Mouse (Mus musculus): Measurements from ENCODE around the gene Tead2. TPM values are rescaled to one million over a fixed set of nuclear protein-coding genes. Genes with fewer than 3 reads are reported as not detected.
"Not testable (repeated sequence)": the region's sequence is repeated elsewhere in the genome, so short reads cannot be mapped to it uniquely, and the experiment has no call there.

Tead2 gene
- total RNA-seq, 2 experiments from 2014 or later, result not detected

DNA sequence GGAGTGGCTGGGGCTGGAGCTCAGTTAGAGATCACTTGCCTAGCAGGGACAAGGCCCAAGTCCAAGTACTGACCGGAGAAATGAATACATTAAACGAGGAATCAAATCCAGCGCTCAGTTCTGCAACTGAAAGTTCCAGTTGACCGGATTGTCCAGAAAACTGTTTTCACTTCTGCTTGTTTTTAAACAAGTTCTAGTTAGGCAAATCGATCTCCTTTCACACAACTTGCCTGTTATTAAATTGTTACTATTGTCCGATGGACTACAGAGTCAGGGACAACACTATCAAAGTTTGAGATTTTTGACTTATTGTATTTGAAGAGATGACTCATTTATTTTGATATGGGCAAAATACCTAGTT is 25.8 kb downstream of the Tead2 start:
- ATAC-seq (replicated peaks; ENCODE audit: poor library complexity, severe bottlenecking), result no peak

DNA sequence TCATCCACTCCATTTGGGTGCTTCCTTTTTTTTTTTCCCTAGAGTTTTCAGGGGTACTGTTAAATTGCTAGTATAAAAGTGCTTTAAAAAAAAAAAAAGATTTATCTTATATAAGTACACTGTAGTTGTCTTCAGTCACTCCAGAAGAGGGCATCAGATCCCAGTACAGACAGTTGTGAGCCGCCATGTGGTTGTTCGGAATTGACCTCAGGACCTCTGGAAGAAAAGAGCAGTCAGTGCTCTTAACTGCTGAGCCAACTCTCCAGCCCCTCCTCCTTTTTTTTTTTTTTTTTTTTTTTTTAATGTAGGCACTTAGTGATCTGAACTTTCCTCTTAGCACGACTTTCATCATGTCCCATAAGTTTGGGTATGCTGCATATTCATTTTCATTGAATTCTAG is 32.1 kb downstream of the Tead2 start:
- no peak for ATAC-seq (replicated peaks; ENCODE audit: poor library complexity, severe bottlenecking)

DNA sequence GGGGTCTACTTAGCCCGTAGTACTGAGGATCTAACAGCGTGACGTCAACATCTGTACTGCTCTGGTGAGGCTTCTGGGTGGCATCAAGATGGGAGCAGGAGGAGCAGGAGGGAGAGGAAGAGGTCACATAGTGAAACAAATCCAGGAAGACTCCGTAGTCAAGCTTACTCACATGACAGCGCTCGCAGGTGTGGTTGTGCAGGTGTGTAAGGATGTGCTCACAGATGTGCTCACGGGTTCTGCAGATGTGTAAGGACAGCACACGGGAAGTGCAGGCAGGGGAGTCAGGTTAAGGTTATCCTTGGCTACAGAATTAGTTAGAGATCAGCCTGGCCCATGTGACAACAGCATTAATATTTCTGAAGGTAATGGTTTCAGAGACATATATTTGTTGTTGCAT is 38.3 kb downstream of the Tead2 start:
- no peak for ATAC-seq (replicated peaks; ENCODE audit: poor library complexity, severe bottlenecking)

DNA sequence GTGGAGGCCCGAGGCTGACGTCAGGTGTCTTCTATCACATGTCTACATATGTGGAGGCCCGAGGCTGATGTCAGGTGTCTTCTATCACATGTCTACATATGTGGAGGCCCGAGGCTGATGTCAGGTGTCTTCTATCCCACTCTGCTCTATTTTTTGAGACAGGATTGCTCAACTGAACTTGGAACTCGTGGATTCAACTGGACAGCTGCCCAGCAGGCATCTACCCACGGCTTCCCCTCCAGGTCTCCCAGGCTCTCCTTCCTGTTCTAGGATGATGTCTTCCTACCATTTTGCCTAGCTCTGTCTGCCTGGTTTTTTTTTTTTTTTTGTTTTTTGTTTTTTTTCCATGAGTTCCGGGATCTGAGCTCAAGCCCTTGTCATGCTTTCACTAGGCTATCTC is 40.3 kb downstream of the Tead2 start:
- not testable (repeated sequence) for ATAC-seq (replicated peaks; ENCODE audit: poor library complexity, severe bottlenecking)

DNA sequence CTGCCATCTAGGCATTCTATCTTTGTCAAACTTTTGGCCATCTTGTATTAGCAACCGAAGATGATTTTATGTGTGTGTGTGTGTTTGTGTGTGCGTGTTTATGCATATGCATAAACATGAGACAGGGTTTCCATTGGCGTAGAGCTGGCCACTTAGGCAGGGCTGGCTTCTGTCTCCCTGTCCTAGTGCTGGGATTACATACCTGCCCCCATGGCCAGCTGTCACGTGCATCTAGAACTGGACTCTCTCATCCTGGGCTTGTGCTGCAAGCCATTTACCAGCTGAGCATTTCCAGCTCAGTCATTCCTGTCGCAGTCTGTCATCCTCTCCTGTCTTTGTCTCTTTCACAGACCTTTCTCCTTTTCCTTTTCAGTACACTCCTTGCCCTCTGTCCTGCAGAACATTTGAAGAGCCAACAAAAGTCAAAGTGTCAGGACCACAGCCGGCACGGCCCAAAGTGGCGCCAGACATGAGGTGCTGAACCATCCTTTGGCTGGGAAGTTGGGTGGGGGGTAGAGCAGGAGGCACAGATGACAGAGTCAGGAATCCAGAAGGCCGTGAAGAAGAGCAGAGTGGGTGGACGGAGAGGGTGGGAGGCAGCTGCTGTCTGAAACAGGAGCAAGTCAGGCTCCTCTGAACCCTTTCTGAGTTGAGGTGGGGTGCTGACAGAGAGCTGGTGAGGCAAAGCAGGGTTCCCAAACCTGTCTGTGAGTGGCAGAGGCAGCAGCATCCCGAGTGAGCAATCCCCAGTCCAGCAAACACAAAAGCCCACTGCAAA is 41.7 kb downstream of the Tead2 start:
- ATAC-seq (replicated peaks; ENCODE audit: poor library complexity, severe bottlenecking), result no peak

DNA sequence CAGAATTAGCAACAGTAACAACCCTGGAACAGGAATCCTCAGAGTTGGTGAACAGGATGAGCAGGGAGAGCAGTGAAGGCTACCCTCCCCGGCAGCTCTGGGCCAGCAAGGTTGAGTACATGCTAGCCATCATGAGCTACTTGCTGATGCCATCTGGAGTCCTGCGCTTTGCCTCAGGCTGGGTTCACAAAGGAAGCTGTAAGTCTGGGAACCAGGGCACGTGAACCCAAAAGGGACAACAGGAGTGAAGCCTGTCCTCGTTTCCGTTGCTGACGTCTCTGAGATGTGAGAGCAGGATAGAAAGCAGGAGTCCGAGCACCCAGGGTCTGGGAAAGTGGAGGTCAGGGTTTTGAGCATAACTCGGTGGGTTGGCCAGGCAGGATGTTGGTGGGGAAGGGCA is 43.7 kb downstream of the Tead2 start:
- no peak for ATAC-seq (replicated peaks; ENCODE audit: poor library complexity, severe bottlenecking)

DNA sequence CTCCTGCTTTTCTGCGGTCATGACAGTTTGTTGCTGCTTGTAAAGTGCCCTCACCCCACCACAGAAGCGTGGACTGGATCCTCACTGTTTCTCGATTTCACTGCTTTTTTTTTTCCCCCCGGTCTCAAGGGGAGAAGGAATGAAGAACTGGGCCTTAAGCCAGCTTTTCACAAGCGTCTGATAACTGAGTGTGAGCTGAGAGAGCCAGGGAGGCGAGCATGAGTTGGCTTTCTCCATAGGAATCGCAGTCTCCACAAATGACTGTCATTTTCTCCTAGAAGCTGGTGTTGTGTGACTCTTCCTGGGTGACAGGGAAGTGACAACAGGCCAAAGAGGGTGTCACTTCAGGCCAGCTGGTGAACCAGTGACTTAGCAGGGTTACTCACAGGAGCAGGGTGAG is 46.7 kb downstream of the Tead2 start:
- no peak for ATAC-seq (replicated peaks; ENCODE audit: poor library complexity, severe bottlenecking)

DNA sequence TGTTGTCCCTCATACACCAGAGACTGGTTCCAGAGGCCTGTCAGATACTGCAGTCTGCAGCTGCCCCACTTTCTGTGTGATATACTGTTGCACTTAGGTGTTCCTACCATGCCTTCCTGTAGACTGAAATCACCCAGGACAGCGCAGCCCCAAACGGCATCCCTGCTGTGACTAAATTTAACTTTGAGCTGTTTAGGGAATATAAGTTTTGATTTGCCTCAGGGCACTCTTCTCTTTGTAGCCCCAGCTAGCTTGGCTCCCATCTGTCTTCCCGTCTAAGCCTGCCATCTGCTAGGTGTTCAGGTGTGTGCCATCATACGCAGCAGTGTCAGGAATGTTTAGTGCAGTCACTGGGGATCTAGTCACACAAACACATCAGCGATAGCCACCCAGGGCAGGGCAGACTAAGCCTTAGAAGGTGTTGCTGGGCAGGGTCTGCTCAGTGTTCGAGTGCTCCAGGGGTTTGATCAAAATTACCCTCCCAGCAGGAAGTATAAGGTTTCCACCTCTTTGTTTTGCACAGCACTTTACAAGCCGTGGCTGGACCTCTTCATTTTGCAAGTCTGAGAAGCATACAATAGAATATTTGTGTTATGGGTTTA is 47.6 kb downstream of the Tead2 start:
- ATAC-seq (replicated peaks; ENCODE audit: poor library complexity, severe bottlenecking), result no peak

DNA sequence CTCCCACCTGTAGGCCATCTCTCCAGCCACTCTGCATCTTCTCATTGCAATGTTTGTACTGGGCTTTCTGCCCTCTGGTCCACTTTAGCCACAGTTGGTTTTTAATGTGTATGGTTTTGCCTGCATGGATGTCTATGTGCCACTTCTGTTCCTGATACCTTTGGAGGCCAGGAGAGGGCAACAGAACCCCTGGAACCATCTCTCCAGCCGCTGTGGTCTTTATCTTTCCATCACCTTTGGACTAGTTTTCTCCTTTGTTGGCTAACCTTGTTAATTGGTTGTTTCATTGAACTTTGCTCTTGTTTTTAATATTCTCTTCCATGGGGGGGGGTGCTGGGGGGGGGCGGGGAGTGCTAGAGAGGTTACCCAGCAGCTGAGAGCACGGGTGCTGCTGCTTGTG is 48.8 kb downstream of the Tead2 start:
- no peak for ATAC-seq (replicated peaks; ENCODE audit: poor library complexity, severe bottlenecking)

DNA sequence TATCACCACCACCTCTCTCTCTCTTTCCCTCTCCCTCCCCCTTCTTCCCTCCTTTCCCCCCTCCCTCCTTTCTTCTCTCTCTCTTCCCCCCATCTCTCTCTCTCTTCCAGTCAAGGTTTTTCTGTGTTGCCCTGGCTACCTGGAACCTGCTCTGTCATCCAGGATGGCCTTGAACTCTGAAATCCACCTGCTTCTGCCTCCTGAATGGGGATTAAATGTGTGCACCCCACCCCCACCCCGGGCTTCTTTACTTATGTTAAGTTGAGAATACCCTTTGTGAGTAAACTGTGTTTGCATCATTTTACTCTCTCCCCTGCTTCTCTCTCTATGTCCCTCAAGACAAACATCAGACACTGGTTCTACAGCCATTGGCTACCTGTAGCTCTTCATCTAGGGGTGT is 50.0 kb downstream of the Tead2 start:
- no peak for ATAC-seq (replicated peaks; ENCODE audit: poor library complexity, severe bottlenecking)

DNA sequence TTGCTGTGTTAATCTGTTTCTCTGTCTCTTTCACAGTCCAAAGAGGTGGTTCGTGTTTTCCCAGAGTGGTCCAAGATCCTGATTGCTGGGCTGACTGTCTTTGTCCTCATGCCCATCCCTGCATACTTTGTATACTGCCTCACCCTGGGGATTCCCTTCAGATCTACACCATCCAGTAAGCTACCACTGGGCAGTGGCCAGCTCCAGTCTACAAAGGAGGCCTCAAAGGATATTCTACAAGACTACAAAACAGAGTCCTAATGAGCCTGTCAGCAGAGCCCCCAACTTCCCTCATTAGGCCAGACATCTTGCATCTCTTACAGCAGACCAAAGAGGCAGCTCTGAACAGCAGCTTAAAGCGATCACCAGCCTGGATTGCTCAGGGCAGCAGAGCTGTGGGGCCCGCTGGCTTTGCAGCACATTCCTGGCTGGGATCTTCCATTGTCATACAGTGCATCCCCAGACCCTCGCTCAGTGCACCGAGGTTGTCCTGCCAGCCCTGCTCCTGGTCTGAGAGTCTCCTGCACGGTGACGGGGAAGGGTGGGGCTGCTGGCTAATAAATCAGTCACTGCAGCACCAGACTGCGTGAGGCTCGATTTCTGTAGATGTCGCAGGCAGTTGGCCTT is 57.3 kb downstream of the Tead2 start:
- ATAC-seq (replicated peaks; ENCODE audit: poor library complexity, severe bottlenecking), result no peak

DNA sequence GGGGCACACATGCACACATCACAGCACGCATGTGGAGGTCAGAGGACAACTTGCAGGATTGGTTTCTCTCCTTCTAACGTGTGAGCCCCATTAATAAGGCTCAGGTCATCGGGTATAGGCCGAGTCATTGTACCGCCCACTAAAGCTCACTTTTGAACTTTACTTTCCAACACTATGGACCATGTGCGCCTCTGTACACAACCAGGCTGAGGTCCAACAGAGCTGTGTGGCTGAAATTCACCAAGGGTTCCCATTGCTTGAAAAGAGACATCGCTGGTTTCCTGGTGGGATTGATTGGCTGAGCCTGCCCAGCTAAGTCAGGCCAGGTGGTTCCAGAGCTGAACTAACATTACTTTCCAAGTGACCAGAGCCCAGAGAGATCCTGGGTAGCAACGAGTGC is 58.1 kb downstream of the Tead2 start:
- ATAC-seq (replicated peaks; ENCODE audit: poor library complexity, severe bottlenecking), result no peak

DNA sequence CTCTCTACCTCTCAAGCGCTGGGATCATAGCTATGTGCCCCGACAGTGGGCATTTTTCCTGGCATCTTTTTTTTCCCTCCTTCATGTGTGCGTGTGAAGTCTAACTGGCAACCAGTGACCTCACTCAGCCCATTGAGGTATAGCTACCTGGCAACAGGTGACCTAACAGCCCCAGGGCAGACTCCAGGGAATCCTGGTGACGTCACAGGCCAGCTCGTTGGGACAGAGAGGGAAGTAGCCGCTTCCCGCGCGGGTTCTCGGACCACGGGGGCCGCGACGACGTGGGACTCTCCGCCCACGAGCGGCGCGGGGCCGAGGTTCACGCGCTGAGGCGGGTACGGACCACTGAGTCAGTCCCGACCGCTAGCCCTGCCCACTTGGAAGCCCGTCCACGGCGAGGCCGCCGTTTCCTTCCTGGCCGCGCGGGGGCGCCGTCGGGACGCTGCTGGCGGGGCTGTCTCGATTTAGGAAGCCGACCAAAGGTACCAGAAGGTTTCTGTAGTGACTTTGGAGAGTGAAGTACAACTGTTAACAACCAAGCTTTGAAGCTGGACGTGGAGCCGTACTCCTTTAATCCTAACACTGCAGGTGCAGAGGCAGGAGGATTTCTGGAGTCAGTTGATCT is 61.7 kb downstream of the Tead2 start, which contains the start of gene Slc6a21:
Gene Slc6a21, plus strand, starts transcription at position 378 of the 625 bp plus-strand sequence.
- peak; percentile 86 for ATAC-seq (replicated peaks; ENCODE audit: poor library complexity, severe bottlenecking)

Other genes with a start within 250 kb of the Tead2 start
Only the 30 nearest of the 36 such genes appear.
- gene Bcl2l12, start 217.0 kb upstream of the Tead2 start, total RNA-seq (2014; fragmentation: Nextera tagmentation), result 19.4 and 57.9 TPM in 2 replicates
- gene Bcl2l12, start 217.0 kb upstream of the Tead2 start, total RNA-seq (2017), result 18.4 and 32.9 TPM in 2 replicates
- 28.6 and 29.8 TPM in 2 replicates for gene Scaf1, start 199.4 kb upstream of the Tead2 start, total RNA-seq (2014; fragmentation: Nextera tagmentation)
- 15.7 and 17.8 TPM in 2 replicates for gene Scaf1, start 199.4 kb upstream of the Tead2 start, total RNA-seq (2017)
- 2.3 and 7.8 TPM in 2 replicates for gene Rras, start 197.8 kb upstream of the Tead2 start, total RNA-seq (2014; fragmentation: Nextera tagmentation)
- gene Rras, start 197.8 kb upstream of the Tead2 start, total RNA-seq (2017), result 1.0 and 1.4 TPM in 2 replicates
- gene Prr12, start 162.9 kb upstream of the Tead2 start, total RNA-seq (2014; fragmentation: Nextera tagmentation), result 21.1 and 29.6 TPM in 2 replicates
- gene Prr12, start 162.9 kb upstream of the Tead2 start, total RNA-seq (2017), result 1.7 and 4.1 TPM in 2 replicates
- gene Nosip, start 153.3 kb upstream of the Tead2 start, total RNA-seq (2014; fragmentation: Nextera tagmentation), result 42.2 and 57.2 TPM in 2 replicates
- 49.4 and 63.1 TPM in 2 replicates for gene Nosip, start 153.3 kb upstream of the Tead2 start, total RNA-seq (2017)
- 6.8 and 9.4 TPM in 2 replicates for gene Prrg2, start 153.1 kb upstream of the Tead2 start, total RNA-seq (2014; fragmentation: Nextera tagmentation)
- gene Prrg2, start 153.1 kb upstream of the Tead2 start, total RNA-seq (2017), result 4.8 and 5.3 TPM in 2 replicates
- gene Rcn3, start 123.5 kb upstream of the Tead2 start, total RNA-seq (2014; fragmentation: Nextera tagmentation), result 2.2 and 11.6 TPM in 2 replicates
- gene Rcn3, start 123.5 kb upstream of the Tead2 start, total RNA-seq (2017), result 4.1 and 7.0 TPM in 2 replicates
- gene Fcgrt, start 111.9 kb upstream of the Tead2 start, total RNA-seq (2014; fragmentation: Nextera tagmentation), result 2.1 and 3.8 TPM in 2 replicates
- gene Fcgrt, start 111.9 kb upstream of the Tead2 start, total RNA-seq (2017), result 2.7 and 3.6 TPM in 2 replicates
- gene Rps11, start 91.3 kb upstream of the Tead2 start, total RNA-seq (2014; fragmentation: Nextera tagmentation), result 3,834 and 4,027 TPM in 2 replicates
- 963 and 1,110 TPM in 2 replicates for gene Rps11, start 91.3 kb upstream of the Tead2 start, total RNA-seq (2017)
- 3,523 and 3,605 TPM in 2 replicates for gene Rpl13a, start 87.0 kb upstream of the Tead2 start, total RNA-seq (2014; fragmentation: Nextera tagmentation)
- gene Rpl13a, start 87.0 kb upstream of the Tead2 start, total RNA-seq (2017), result 3,792 and 4,750 TPM in 2 replicates
- not detected in 2 replicates for gene Gm45713, start 79.5 kb upstream of the Tead2 start, total RNA-seq (2014; fragmentation: Nextera tagmentation)
- gene Gm45713, start 79.5 kb upstream of the Tead2 start, total RNA-seq (2017), result 0.10 and 0.13 TPM in 2 replicates
- gene Flt3l, start 79.3 kb upstream of the Tead2 start, total RNA-seq (2014; fragmentation: Nextera tagmentation), result 7.4 and 8.2 TPM in 2 replicates
- 2.3 and 5.7 TPM in 2 replicates for gene Flt3l, start 79.3 kb upstream of the Tead2 start, total RNA-seq (2017)
- gene Pih1d1, start 61.5 kb upstream of the Tead2 start, total RNA-seq (2014; fragmentation: Nextera tagmentation), result 74.2 and 91.6 TPM in 2 replicates
- gene Pih1d1, start 61.5 kb upstream of the Tead2 start, total RNA-seq (2017), result 48.8 and 58.4 TPM in 2 replicates
- gene Aldh16a1, start 61.2 kb upstream of the Tead2 start, total RNA-seq (2014; fragmentation: Nextera tagmentation), result 53.4 and 59.8 TPM in 2 replicates
- gene Aldh16a1, start 61.2 kb upstream of the Tead2 start, total RNA-seq (2017), result 31.2 and 42.5 TPM in 2 replicates
- 0.17 TPM in 1 of 2 replicates, not detected in the other for gene Slc17a7, start 51.8 kb upstream of the Tead2 start, total RNA-seq (2014; fragmentation: Nextera tagmentation)
- not detected in 2 replicates for gene Slc17a7, start 51.8 kb upstream of the Tead2 start, total RNA-seq (2017)
- not detected in 2 replicates for gene Gfy, start 36.2 kb upstream of the Tead2 start, total RNA-seq (2014; fragmentation: Nextera tagmentation)
- not detected in 2 replicates for gene Gfy, start 36.2 kb upstream of the Tead2 start, total RNA-seq (2017)
- gene Pth2, start 34.8 kb upstream of the Tead2 start, total RNA-seq (2014; fragmentation: Nextera tagmentation), result not detected in 2 replicates
- gene Pth2, start 34.8 kb upstream of the Tead2 start, total RNA-seq (2017), result not detected in 2 replicates
- not detected in 2 replicates for gene Ccdc155, start 10.9 kb upstream of the Tead2 start, total RNA-seq (2014; fragmentation: Nextera tagmentation)
- gene Ccdc155, start 10.9 kb upstream of the Tead2 start, total RNA-seq (2017), result 0.26 and 0.67 TPM in 2 replicates
- 2.3 and 9.5 TPM in 2 replicates for gene Dkkl1, start 3.6 kb upstream of the Tead2 start, total RNA-seq (2014; fragmentation: Nextera tagmentation)
- 0.77 TPM in 1 of 2 replicates, not detected in the other for gene Dkkl1, start 3.6 kb upstream of the Tead2 start, total RNA-seq (2017)
- gene Cd37, start 23.4 kb downstream of the Tead2 start, total RNA-seq (2014; fragmentation: Nextera tagmentation), result 104 and 177 TPM in 2 replicates
- gene Cd37, start 23.4 kb downstream of the Tead2 start, total RNA-seq (2017), result 59.5 and 69.2 TPM in 2 replicates
- gene Slc6a16, start 25.3 kb downstream of the Tead2 start, total RNA-seq (2014; fragmentation: Nextera tagmentation), result not detected in 2 replicates
- not detected in 2 replicates for gene Slc6a16, start 25.3 kb downstream of the Tead2 start, total RNA-seq (2017)
- not detected in 2 replicates for gene Slc6a21, start 61.8 kb downstream of the Tead2 start, total RNA-seq (2014; fragmentation: Nextera tagmentation)
- not detected in 2 replicates for gene Slc6a21, start 61.8 kb downstream of the Tead2 start, total RNA-seq (2017)
- 5.4 and 6.3 TPM in 2 replicates for gene Trpm4, start 118.0 kb downstream of the Tead2 start, total RNA-seq (2014; fragmentation: Nextera tagmentation)
- gene Trpm4, start 118.0 kb downstream of the Tead2 start, total RNA-seq (2017), result 2.4 and 3.9 TPM in 2 replicates
- not detected in 2 replicates for gene Hrc, start 119.5 kb downstream of the Tead2 start, total RNA-seq (2014; fragmentation: Nextera tagmentation)
- not detected in 2 replicates for gene Hrc, start 119.5 kb downstream of the Tead2 start, total RNA-seq (2017)
- gene Ppfia3, start 151.3 kb downstream of the Tead2 start, total RNA-seq (2014; fragmentation: Nextera tagmentation), result 1.2 TPM in 1 of 2 replicates, not detected in the other
- gene Ppfia3, start 151.3 kb downstream of the Tead2 start, total RNA-seq (2017), result not detected in 2 replicates
- not detected in 2 replicates for gene Lin7b, start 154.8 kb downstream of the Tead2 start, total RNA-seq (2014; fragmentation: Nextera tagmentation)
- gene Lin7b, start 154.8 kb downstream of the Tead2 start, total RNA-seq (2017), result 1.9 TPM in 1 of 2 replicates, not detected in the other
- 259 and 270 TPM in 2 replicates for gene Snrnp70, start 180.0 kb downstream of the Tead2 start, total RNA-seq (2014; fragmentation: Nextera tagmentation)
- gene Snrnp70, start 180.0 kb downstream of the Tead2 start, total RNA-seq (2017), result 374 and 382 TPM in 2 replicates
- gene Kcna7, start 189.9 kb downstream of the Tead2 start, total RNA-seq (2014; fragmentation: Nextera tagmentation), result not detected in 2 replicates
- gene Kcna7, start 189.9 kb downstream of the Tead2 start, total RNA-seq (2017), result not detected in 2 replicates
- gene Ntf5, start 197.9 kb downstream of the Tead2 start, total RNA-seq (2014; fragmentation: Nextera tagmentation), result not detected in 2 replicates
- gene Ntf5, start 197.9 kb downstream of the Tead2 start, total RNA-seq (2017), result not detected in 2 replicates
- not detected in 2 replicates for gene Lhb, start 205.1 kb downstream of the Tead2 start, total RNA-seq (2014; fragmentation: Nextera tagmentation)
- not detected in 2 replicates for gene Lhb, start 205.1 kb downstream of the Tead2 start, total RNA-seq (2017)